In genomic region chr4:133299701-133300100, GRCm38 (mm10) we compare ENCODE assay signal across 9 mouse cellular contexts. TPM values are rescaled to one million over a fixed set of nuclear protein-coding genes. Genes with fewer than 3 reads are reported as not detected.
DNase-seq lines count a peak whose midpoint lies in the region; ATAC-seq and TF ChIP-seq lines count a peak whose summit lies in the region.
"Had no signal": no experiment of that assay in that cellular context is flagged by ENCODE, and none has a peak within 500 bp of the region (broad histone marks: within the 10 kb centered on the region; RNA-seq: fewer than 3 reads in every experiment).

No protein-coding gene starts in this region.

- ATAC-seq in limb, embryonic 12.5 days (ENCODE audit: insufficient number of reproducible peaks, insufficient read depth, low FRiP score, low TSS enrichment, low read depth), result no peak
- ATAC-seq in forebrain, postnatal 0 days, result peak; percentile 74
- ATAC-seq in stomach, embryonic 14.5 days (ENCODE audit: insufficient number of reproducible peaks, insufficient read depth, low FRiP score, low read depth), result no peak; the same call in 1 of the 2 replicates

- H3K9ac ChIP-seq in limb, embryonic 12.5 days (replicated peaks), result peak overlapping the region; percentile 24; the same call in 1 of the 2 replicates
- no peak overlapping the region; the same call in 1 of the 2 replicates for H3K9ac ChIP-seq in forebrain, postnatal 0 days
- H3K9ac ChIP-seq in stomach, embryonic 14.5 days (replicated peaks; ENCODE audit: low read depth, low read length), result no peak overlapping the region

- H3K4me2 ChIP-seq in limb, embryonic 12.5 days, result no peak overlapping the region
- no peak overlapping the region for H3K4me2 ChIP-seq in forebrain, postnatal 0 days (ENCODE audit: low read depth)
- H3K4me2 ChIP-seq in stomach, embryonic 14.5 days (replicated peaks; ENCODE audit: low read depth, low read length), result no peak overlapping the region

- intact Hi-C loops in left cerebral cortex, adult 2 months (cut with DNase I), result loop anchor here (2.0 to 10.0 kb wide), 4 partner anchors 87 to 352 kb away; partner anchors contain the start of genes Cd164l2 and Gpr3

- H3K27ac ChIP-seq in limb, embryonic 12.5 days, result no peak overlapping the region
- no peak overlapping the region for H3K27ac ChIP-seq in limb, embryonic 10.5 days
- peak overlapping the region; percentile 83 for H3K27ac ChIP-seq in forebrain, postnatal 0 days (ENCODE audit: low read depth, low read length)
- H3K27ac ChIP-seq in left cerebral cortex, adult 2 months, result peak overlapping the region; percentile 88
- peak overlapping the region; percentile 33; the same call in 1 of the 2 replicates for H3K27ac ChIP-seq in stomach, embryonic 14.5 days (ENCODE audit: low read length)
- H3K27ac ChIP-seq: heart, embryonic 10.5 days had no signal

- no peak for TF ChIP-seq CTCF in forebrain, postnatal 0 days (IDR thresholded peaks at IDR 0.05; ENCODE audit: low read depth)
- no peak for TF ChIP-seq CTCF in left cerebral cortex, adult 2 months (IDR thresholded peaks at IDR 0.05)

- no peaks in the 10 kb centered on the region for H3K27me3 ChIP-seq in limb, embryonic 12.5 days
- peaks cover 5% of the 10 kb centered on the region; the same call in 1 of the 2 replicates for H3K27me3 ChIP-seq in limb, embryonic 10.5 days (ENCODE audit: low read depth, poor library complexity, severe bottlenecking)
- H3K27me3 ChIP-seq in forebrain, postnatal 0 days (ENCODE audit: insufficient read depth, low read length), result no peaks in the 10 kb centered on the region
- H3K27me3 ChIP-seq in stomach, embryonic 14.5 days (ENCODE audit: control insufficient read depth, insufficient read depth, low read length), result no peaks in the 10 kb centered on the region

- peaks cover 15% of the 10 kb centered on the region; the same call in 1 of the 2 replicates for H3K4me1 ChIP-seq in limb, embryonic 12.5 days (replicated peaks)
- peaks cover 24% of the 10 kb centered on the region for H3K4me1 ChIP-seq in limb, embryonic 10.5 days
- peaks cover 8% of the 10 kb centered on the region; the same call in 1 of the 2 replicates for H3K4me1 ChIP-seq in forebrain, postnatal 0 days (ENCODE audit: insufficient read depth)
- peaks cover 17% of the 10 kb centered on the region for H3K4me1 ChIP-seq in stomach, embryonic 14.5 days (ENCODE audit: control insufficient read depth, insufficient read depth, low read length)

- no peak for DNase-seq in limb, embryonic 10.5 days (ENCODE audit: low spot score)
- peak; percentile 88 for DNase-seq in forebrain, postnatal 0 days
- DNase-seq in left cerebral cortex, adult 2 months (ENCODE audit: extremely low spot score in 1 of 2, low spot score in 2 of 2), result peak; percentile 38 to 58
- DNase-seq in kidney, postnatal 36 days, result no peak
- no peak for DNase-seq in testis, postnatal 10 days (ENCODE audit: low spot score)
- DNase-seq in thymus, postnatal 25 days, result no peak

- 53% methylated on average over 5 of the region's 5 CpGs for WGBS in limb, embryonic 12.5 days
- WGBS in limb, embryonic 10.5 days, result 57% methylated on average over 5 of the region's 5 CpGs
- WGBS in forebrain, postnatal 0 days, result 41% methylated on average over 5 of the region's 5 CpGs
- WGBS in stomach, embryonic 14.5 days, result 47% methylated on average over 5 of the region's 5 CpGs

- H3K4me3 ChIP-seq in limb, embryonic 12.5 days (replicated peaks), result no peak overlapping the region
- H3K4me3 ChIP-seq in limb, embryonic 10.5 days, result no peak overlapping the region
- H3K4me3 ChIP-seq in forebrain, postnatal 0 days (ENCODE audit: low read depth, low read length), result no peak overlapping the region
- H3K4me3 ChIP-seq in left cerebral cortex, adult 2 months, result no peak overlapping the region
- no peak overlapping the region for H3K4me3 ChIP-seq in stomach, embryonic 14.5 days (ENCODE audit: low read depth, low read length)
- H3K4me3 ChIP-seq: heart, embryonic 10.5 days had no signal

- peaks cover 76% of the 10 kb centered on the region for H3K36me3 ChIP-seq in limb, embryonic 12.5 days
- peaks cover 63% of the 10 kb centered on the region for H3K36me3 ChIP-seq in limb, embryonic 10.5 days
- H3K36me3 ChIP-seq in forebrain, postnatal 0 days (ENCODE audit: insufficient read depth), result peaks cover 62% of the 10 kb centered on the region
- H3K36me3 ChIP-seq in stomach, embryonic 14.5 days (ENCODE audit: control insufficient read depth, insufficient read depth, low read length), result peaks cover 34% of the 10 kb centered on the region

- H3K9me3 ChIP-seq in limb, embryonic 12.5 days, result no peaks in the 10 kb centered on the region
- no peaks in the 10 kb centered on the region for H3K9me3 ChIP-seq in limb, embryonic 10.5 days (replicated peaks)
- H3K9me3 ChIP-seq in forebrain, postnatal 0 days (ENCODE audit: low read length), result no peaks in the 10 kb centered on the region
- no peaks in the 10 kb centered on the region for H3K9me3 ChIP-seq in stomach, embryonic 14.5 days (ENCODE audit: control insufficient read depth, low read depth, low read length)
- H3K9me3 ChIP-seq: heart, embryonic 10.5 days had no signal

RNA-seq across cellular contexts. Expression of gene Tmem222, which starts 22.1 kb away (rescaled TPM):
- 81.4 and 85.3 TPM in 2 replicates for polyA plus RNA-seq in limb, embryonic 12.5 days (2016; fragmentation: Nextera tagmentation; extraction: Ambion mirVana)
- 93.7 and 98.5 TPM in 2 replicates for polyA plus RNA-seq in limb, embryonic 10.5 days (2016; fragmentation: Nextera tagmentation; extraction: Ambion mirVana)
- 108 and 125 TPM in 2 replicates for total RNA-seq in forebrain, postnatal 0 days (2014; rRNA removed)
- polyA plus RNA-seq in forebrain, postnatal 0 days (2015; fragmentation: Nextera tagmentation; extraction: Ambion mirVana), result 146 and 157 TPM in 2 replicates
- total RNA-seq in left cerebral cortex, adult 2 months (2021), result 10 to 100 TPM; 87.3 to 91.2 TPM
- 88.1 and 88.6 TPM in 2 replicates for polyA plus RNA-seq in stomach, embryonic 14.5 days (2014; fragmentation: Nextera tagmentation; extraction: Ambion mirVana)

RNA-seq across cellular contexts. Expression of gene Sytl1, which starts 36.8 kb away (rescaled TPM):
- polyA plus RNA-seq in limb, embryonic 12.5 days (2016; fragmentation: Nextera tagmentation; extraction: Ambion mirVana), result 3.8 and 4.1 TPM in 2 replicates
- polyA plus RNA-seq in limb, embryonic 10.5 days (2016; fragmentation: Nextera tagmentation; extraction: Ambion mirVana), result 2.0 and 2.5 TPM in 2 replicates
- 0.69 TPM in 1 of 2 replicates, not detected in the other for total RNA-seq in forebrain, postnatal 0 days (2014; rRNA removed)
- 0.14 and 0.52 TPM in 2 replicates for polyA plus RNA-seq in forebrain, postnatal 0 days (2015; fragmentation: Nextera tagmentation; extraction: Ambion mirVana)
- total RNA-seq in left cerebral cortex, adult 2 months (2021), result 1 to 10 TPM; 3.0 TPM
- polyA plus RNA-seq in stomach, embryonic 14.5 days (2014; fragmentation: Nextera tagmentation; extraction: Ambion mirVana), result 9.3 and 10.3 TPM in 2 replicates

RNA-seq across cellular contexts. Expression of gene Wdtc1, which starts 53.6 kb away (rescaled TPM):
- 12.2 and 17.6 TPM in 2 replicates for polyA plus RNA-seq in limb, embryonic 12.5 days (2016; fragmentation: Nextera tagmentation; extraction: Ambion mirVana)
- polyA plus RNA-seq in limb, embryonic 10.5 days (2016; fragmentation: Nextera tagmentation; extraction: Ambion mirVana), result 14.3 and 15.5 TPM in 2 replicates
- 35.5 and 43.9 TPM in 2 replicates for total RNA-seq in forebrain, postnatal 0 days (2014; rRNA removed)
- polyA plus RNA-seq in forebrain, postnatal 0 days (2015; fragmentation: Nextera tagmentation; extraction: Ambion mirVana), result 13.0 and 16.3 TPM in 2 replicates
- 10 to 100 TPM; 59.7 to 60.6 TPM for total RNA-seq in left cerebral cortex, adult 2 months (2021)
- polyA plus RNA-seq in stomach, embryonic 14.5 days (2014; fragmentation: Nextera tagmentation; extraction: Ambion mirVana), result 18.5 and 19.9 TPM in 2 replicates

RNA-seq across cellular contexts. Expression of gene Map3k6, which starts 59.1 kb away (rescaled TPM):
- polyA plus RNA-seq in limb, embryonic 12.5 days (2016; fragmentation: Nextera tagmentation; extraction: Ambion mirVana), result 2.3 and 2.9 TPM in 2 replicates
- 0.84 and 1.7 TPM in 2 replicates for polyA plus RNA-seq in limb, embryonic 10.5 days (2016; fragmentation: Nextera tagmentation; extraction: Ambion mirVana)
- 4.7 and 7.2 TPM in 2 replicates for total RNA-seq in forebrain, postnatal 0 days (2014; rRNA removed)
- polyA plus RNA-seq in forebrain, postnatal 0 days (2015; fragmentation: Nextera tagmentation; extraction: Ambion mirVana), result 4.3 and 4.4 TPM in 2 replicates
- 10 to 100 TPM in 1 of 2 experiments, 1 to 10 TPM in 1; 5.3 to 10.6 TPM for total RNA-seq in left cerebral cortex, adult 2 months (2021)
- polyA plus RNA-seq in stomach, embryonic 14.5 days (2014; fragmentation: Nextera tagmentation; extraction: Ambion mirVana), result 3.1 and 3.4 TPM in 2 replicates

Comparison
In these comparisons a context has a peak if more than half of its experiments do, and no peak if none do; other contexts are left out.
1. H3K27ac ChIP-seq: peak in forebrain, postnatal 0 days (single experiment), left cerebral cortex, adult 2 months (single experiment) and stomach, embryonic 14.5 days (single experiment); none in limb, embryonic 12.5 days (single experiment) and limb, embryonic 10.5 days (single experiment).
2. DNase-seq: peak in forebrain, postnatal 0 days (single experiment) and left cerebral cortex, adult 2 months (2 of 2); none in limb, embryonic 10.5 days (single experiment), kidney, postnatal 36 days (0 of 2), testis, postnatal 10 days (single experiment) and thymus, postnatal 25 days (single experiment).